Mouse (Mus musculus) forebrain, embryonic 16.5 days (tissue): ENCODE results near the gene En2. TPM values are rescaled to one million over a fixed set of nuclear protein-coding genes. Genes with fewer than 3 reads are reported as not detected.

Experiments used
- ATAC-seq: fragments of 200-750 bp; cut with Nextera tagmentation; 2 replicates; pipeline ENCODE4 v1.8.0; 2017; ENCODE audit warnings: mild to moderate bottlenecking, moderate library complexity
- H3K27ac ChIP-seq: fragments of 300-500 bp; sonication (generic); 2 replicates; pipeline ENCODE4 v1.5.1; 2014; ENCODE audit warnings: low read length, control low read depth
- H3K27me3 ChIP-seq: fragments of 300-500 bp; sonication (generic); replicated peaks from 2 replicates; pipeline ENCODE4 v1.6.1; 2014; ENCODE audit warnings: low read length; ENCODE audit not compliant: control insufficient read depth, insufficient read depth
- H3K36me3 ChIP-seq: fragments of 300-500 bp; sonication (generic); 2 replicates; pipeline ENCODE4 v1.6.1; 2014; ENCODE audit not compliant: control insufficient read depth, insufficient read depth
- H3K4me1 ChIP-seq: fragments of 300-500 bp; sonication (generic); replicated peaks from 2 replicates; pipeline ENCODE4 v1.6.1; 2014; ENCODE audit warnings: low read length; ENCODE audit not compliant: control insufficient read depth, insufficient read depth
- H3K4me2 ChIP-seq: fragments of 300-500 bp; sonication (generic); 2 replicates; pipeline ENCODE4 v1.6.1; 2014; ENCODE audit warnings: mild to moderate bottlenecking, low read length, control low read depth
- H3K4me3 ChIP-seq: fragments of 300-500 bp; sonication (generic); replicated peaks from 2 replicates; pipeline ENCODE4 v1.5.1; 2014; ENCODE audit warnings: mild to moderate bottlenecking, low read length, control low read depth
- H3K9ac ChIP-seq: fragments of 300-500 bp; sonication (generic); replicated peaks from 2 replicates; pipeline ENCODE4 v1.6.1; 2014; ENCODE audit warnings: low read depth, low read length, control low read depth
- H3K9me3 ChIP-seq: fragments of 300-500 bp; sonication (generic); 2 replicates; pipeline ENCODE4 v1.6.1; 2016; ENCODE audit warnings: low read length; ENCODE audit not compliant: control insufficient read depth
- WGBS: fragments of 180-500 bp; shearing (Covaris S2); extraction: QIAGEN DNeasy Blood & Tissue Kit; methylation state at CpG from one replicate; pipeline ENCODE4 v1.1.7; 2014; 5-methylcytosine and 5-hydroxymethylcytosine counted together
- polyA plus RNA-seq: library from polyadenylated mRNA; unstranded; fragments of >200 nt; fragmentation: Nextera tagmentation; extraction: Ambion mirVana; gene quantifications from 2 replicates; pipeline ENCODE4 v1.2.1, GENCODE M21; 2015

Gene En2
- polyA plus RNA-seq, 1 experiment from 2014 or later: not detected

DNA sequence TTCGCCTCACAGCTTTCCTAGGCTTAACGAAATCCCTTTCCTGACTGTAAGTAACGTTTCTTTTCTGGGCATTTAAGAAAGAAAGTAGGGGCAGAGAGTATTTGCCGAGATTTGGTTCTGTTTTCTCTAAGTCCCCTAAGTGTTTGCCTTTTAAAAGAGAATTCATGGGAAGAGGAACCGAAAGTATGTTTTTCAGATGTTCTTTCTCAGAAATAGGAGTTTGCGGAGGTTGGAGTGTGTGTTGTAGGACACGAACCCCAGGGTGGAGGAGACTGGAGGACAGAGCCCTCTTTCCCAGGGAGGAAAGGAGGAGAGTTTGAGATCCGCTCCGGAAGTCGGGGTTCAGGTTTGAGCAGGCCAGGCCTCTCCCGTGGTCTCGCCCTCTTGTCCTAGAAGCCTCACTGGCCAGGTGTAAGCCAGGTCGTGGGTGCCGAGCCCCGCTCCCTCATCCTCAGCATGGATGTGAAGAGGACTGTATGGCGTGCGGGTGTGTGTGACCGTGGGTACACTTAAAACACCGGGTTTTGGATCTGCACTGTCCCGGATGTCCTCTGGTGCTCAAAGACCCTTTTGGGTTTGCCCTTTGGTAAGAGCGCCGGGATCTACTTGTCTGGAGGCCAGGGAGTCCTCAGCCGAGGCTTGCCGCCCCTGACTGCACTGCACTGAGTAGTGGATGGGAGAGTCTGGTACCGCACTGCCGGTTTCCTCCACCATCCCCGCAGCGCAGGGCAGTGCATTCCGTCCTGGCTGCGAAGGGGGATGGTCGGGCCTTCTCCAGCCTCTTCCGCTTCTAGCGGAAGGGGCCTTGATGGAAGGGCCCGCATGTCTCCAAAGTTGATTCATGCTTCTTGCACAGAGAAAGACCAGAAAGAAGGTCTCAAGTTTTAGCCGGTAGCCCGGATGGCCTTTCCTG, 3.0 kb downstream of the En2 start:
- Histone ChIP-seq H3K27me3 (peaks cover 78% of the 10 kb centered on the region), H3K9me3 (no peaks in the 10 kb centered on the region), H3K4me3 (no peak overlapping the region), H3K9ac (no peak overlapping the region), H3K36me3 (no peaks in the 10 kb centered on the region), H3K4me2 (no peak overlapping the region), H3K27ac (no peak overlapping the region), H3K4me1 (peaks cover 21% of the 10 kb centered on the region)
- no peak for ATAC-seq
- WGBS: 1% methylated on average over 36 of the region's 36 CpGs

DNA sequence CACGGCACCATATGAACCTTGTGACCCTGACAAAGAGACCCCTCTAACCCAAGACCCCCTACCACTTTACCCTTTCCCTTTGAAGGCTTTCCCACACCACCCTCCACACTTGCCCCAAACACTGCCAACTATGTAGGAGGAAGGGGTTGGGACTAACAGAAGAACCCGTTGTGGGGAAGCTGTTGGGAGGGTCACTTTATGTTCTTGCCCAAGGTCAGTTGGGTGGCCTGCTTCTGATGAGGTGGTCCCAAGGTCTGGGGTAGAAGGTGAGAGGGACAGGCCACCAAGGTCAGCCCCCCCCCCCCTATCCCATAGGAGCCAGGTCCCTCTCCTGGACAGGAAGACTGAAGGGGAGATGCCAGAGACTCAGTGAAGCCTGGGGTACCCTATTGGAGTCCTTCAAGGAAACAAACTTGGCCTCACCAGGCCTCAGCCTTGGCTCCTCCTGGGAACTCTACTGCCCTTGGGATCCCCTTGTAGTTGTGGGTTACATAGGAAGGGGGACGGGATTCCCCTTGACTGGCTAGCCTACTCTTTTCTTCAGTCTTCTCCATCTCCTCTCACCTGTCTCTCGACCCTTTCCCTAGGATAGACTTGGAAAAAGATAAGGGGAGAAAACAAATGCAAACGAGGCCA, 3.8 kb downstream of the En2 start:
- Histone ChIP-seq H3K4me2 (no peak overlapping the region), H3K27ac (no peak overlapping the region), H3K36me3 (no peaks in the 10 kb centered on the region), H3K27me3 (peaks cover 77% of the 10 kb centered on the region), H3K4me3 (no peak overlapping the region), H3K4me1 (peaks cover 21% of the 10 kb centered on the region), H3K9me3 (no peaks in the 10 kb centered on the region), H3K9ac (no peak overlapping the region)
- ATAC-seq: no peak
- 1% methylated on average over 5 of the region's 5 CpGs for WGBS

DNA sequence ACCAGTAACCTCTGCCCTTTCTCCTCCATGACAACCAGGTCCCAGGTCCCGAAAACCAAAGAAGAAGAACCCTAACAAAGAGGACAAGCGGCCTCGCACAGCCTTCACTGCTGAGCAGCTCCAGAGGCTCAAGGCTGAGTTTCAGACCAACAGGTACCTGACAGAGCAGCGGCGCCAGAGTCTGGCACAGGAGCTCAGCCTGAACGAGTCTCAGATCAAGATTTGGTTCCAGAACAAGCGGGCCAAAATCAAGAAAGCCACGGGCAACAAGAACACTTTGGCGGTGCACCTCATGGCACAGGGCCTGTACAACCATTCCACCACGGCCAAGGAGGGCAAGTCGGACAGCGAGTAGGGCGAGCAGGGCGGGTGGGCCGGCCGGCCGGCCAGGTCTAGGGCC, 4.6 kb downstream of the En2 start:
- 2% methylated on average over 17 of the region's 17 CpGs for WGBS
- Histone ChIP-seq H3K4me3 (no peak overlapping the region), H3K27me3 (peaks cover 76% of the 10 kb centered on the region), H3K9me3 (no peaks in the 10 kb centered on the region), H3K36me3 (no peaks in the 10 kb centered on the region), H3K27ac (no peak overlapping the region), H3K4me1 (peaks cover 21% of the 10 kb centered on the region), H3K9ac (no peak overlapping the region), H3K4me2 (no peak overlapping the region)
- ATAC-seq: no peak

DNA sequence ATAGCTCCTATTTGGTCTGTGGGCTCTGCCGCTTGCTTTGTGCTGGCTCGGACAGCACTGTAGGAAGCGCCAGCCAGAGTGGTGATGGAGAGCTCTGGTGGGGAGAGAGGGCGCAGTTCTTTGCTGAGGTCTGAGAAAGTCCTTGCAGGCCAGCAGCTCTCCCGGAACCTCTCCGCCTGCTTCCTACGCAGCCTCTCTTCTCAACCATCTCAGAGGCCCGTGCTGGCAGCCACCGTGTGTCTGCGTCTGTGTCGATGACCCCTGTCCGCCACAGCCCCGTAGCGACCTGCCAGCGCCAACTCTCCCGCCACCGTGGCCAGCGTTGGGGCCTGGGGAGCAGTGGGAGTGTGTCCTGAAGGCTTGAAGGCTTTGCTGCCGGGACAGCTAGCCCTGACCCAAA, 5.4 kb downstream of the En2 start:
- Histone ChIP-seq H3K4me3 (no peak overlapping the region), H3K36me3 (no peaks in the 10 kb centered on the region), H3K4me1 (peaks cover 15% of the 10 kb centered on the region), H3K9ac (no peak overlapping the region), H3K27me3 (peaks cover 74% of the 10 kb centered on the region), H3K4me2 (no peak overlapping the region), H3K27ac (no peak overlapping the region), H3K9me3 (no peaks in the 10 kb centered on the region)
- under 1% methylated on average over 19 of the region's 19 CpGs for WGBS
- ATAC-seq: no peak

DNA sequence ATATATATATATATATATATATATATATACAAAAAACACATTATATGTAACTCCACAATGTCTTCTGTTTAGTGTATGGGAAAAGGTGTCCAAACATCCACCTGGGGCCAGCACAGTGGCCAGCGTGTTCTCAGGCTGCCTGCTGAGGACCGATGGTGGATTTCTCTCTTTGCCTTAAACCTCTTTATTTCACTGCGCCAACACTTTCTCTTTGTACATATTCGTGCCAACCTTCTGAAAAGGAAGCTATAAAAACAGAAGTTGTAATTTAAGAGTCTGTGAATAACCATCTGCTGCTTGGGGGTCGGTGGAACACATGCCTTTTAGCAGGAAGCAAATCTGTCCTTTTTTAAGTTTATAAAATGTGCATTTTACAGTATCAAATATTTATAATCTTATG, 6.2 kb downstream of the En2 start:
- WGBS: 2% methylated on average over 5 of the region's 5 CpGs
- Histone ChIP-seq H3K27ac (no peak overlapping the region), H3K4me3 (no peak overlapping the region), H3K4me2 (no peak overlapping the region), H3K9me3 (no peaks in the 10 kb centered on the region), H3K4me1 (peaks cover 7% of the 10 kb centered on the region), H3K9ac (no peak overlapping the region), H3K36me3 (no peaks in the 10 kb centered on the region), H3K27me3 (peaks cover 74% of the 10 kb centered on the region)
- ATAC-seq: no peak

DNA sequence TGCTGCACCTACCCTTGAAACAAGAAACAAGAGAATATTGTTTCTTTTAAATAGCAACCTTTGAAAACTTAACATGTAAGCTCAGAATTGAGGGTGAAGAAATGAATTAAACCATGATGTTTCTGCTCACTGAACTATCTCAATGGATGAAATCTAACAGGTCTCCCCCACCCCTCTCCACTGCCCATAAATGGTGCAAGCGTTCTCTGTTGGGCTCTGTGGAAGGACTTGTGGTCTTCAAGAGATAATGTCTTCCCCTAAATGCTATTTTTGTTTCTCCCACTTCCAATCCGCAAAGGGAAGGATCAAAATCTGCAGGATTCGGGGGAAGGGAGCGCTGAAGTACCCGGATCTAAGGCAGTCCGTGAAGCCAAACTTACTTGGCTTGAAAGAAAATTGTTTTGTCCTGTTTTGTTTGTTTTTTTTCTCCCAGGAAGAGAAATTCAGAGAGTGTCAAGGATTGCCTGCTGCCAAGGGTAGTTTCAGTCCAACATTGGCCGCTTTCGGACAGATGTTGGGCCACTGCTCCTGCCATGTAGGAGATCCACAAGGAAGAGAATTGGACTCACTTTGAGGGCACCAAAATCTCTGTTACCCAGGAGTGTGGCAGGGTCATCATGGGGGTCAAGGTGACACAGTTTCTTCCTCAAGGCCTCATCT, 6.9 kb downstream of the En2 start:
- H3K4me3 ChIP-seq: no peak overlapping the region
- 0 out of 2 replicates have a peak, but pooled peaks cover 2% of the 10 kb centered on the region for H3K4me1 ChIP-seq
- no peak overlapping the region for H3K27ac ChIP-seq
- H3K9ac ChIP-seq: no peak overlapping the region
- H3K4me2 ChIP-seq: no peak overlapping the region
- H3K9me3 ChIP-seq: no peaks in the 10 kb centered on the region
- H3K36me3 ChIP-seq: no peaks in the 10 kb centered on the region
- peaks cover 76% of the 10 kb centered on the region for H3K27me3 ChIP-seq
- 2% methylated on average over 8 of the region's 8 CpGs for WGBS
- no peak for ATAC-seq

DNA sequence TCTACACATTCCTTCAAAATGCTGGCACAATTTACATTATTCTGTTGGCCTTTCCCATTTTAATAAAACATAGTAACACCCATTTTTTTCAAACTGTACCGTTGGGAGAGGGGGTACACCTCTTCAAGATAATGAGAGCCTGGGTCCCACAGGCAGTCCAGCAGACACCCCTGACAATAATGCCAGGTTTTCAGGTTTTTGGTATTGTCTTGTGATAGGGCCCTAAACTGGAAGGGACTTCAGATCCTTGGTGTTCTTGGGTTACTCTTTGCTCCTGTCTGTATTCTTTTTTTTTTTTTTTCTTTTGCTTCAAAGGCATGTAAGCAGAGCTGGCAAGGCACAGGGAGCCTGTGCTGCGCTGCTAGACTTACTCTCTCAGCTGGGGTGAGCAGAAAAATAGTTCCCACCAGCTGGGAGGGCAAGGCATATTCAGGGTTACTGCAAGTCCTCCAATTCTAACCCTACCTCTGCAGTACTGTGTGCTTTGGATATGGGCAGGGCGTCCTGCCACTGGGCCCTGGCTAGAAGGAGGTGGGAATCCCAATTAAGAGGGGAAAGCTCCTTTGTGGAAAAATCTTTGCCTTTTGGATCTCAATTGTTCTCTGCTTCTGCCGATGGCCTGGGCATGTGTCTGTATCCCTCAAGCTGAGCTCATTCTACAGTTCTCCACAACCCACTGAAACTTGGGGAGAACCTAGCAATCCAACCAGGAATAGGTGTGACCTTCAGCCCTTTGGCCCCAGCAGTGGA, 7.6 kb downstream of the En2 start:
- 0 out of 2 replicates have a peak, but pooled peaks cover 2% of the 10 kb centered on the region for H3K4me1 ChIP-seq
- H3K27ac ChIP-seq: no peak overlapping the region
- 5% methylated on average over 4 of the region's 4 CpGs for WGBS
- ATAC-seq: no peak
- H3K4me3 ChIP-seq: no peak overlapping the region
- no peaks in the 10 kb centered on the region for H3K36me3 ChIP-seq
- H3K9me3 ChIP-seq: no peaks in the 10 kb centered on the region
- no peak overlapping the region for H3K4me2 ChIP-seq
- no peak overlapping the region for H3K9ac ChIP-seq
- H3K27me3 ChIP-seq: peaks cover 77% of the 10 kb centered on the region

DNA sequence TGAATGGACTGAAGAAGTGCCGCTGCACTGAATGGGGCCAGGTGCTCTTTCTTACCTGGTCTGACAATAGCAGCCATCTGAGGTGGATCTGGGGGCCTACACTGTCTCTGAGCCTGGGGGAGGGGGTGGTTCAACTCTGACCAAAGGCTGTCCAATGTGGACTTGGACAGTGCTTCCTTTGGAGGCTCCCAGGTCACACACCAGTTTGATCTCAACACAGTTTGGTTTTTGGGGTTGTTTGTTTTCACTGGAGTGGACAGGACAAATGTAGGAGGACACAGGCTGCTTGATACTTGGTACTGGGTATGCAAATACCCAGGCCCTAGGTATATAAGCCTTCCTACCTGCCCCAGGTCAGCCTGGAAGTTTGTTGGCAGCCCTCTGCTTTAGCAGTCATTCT, 8.2 kb downstream of the En2 start:
- Histone ChIP-seq H3K27ac (no peak overlapping the region), H3K9me3 (no peaks in the 10 kb centered on the region), H3K4me2 (no peak overlapping the region), H3K27me3 (peaks cover 79% of the 10 kb centered on the region), H3K4me3 (no peak overlapping the region), H3K36me3 (no peaks in the 10 kb centered on the region), H3K4me1 (no peaks in the 10 kb centered on the region), H3K9ac (no peak overlapping the region)
- ATAC-seq: no peak
- 0% methylated on average over 1 of the region's 1 CpGs for WGBS

DNA sequence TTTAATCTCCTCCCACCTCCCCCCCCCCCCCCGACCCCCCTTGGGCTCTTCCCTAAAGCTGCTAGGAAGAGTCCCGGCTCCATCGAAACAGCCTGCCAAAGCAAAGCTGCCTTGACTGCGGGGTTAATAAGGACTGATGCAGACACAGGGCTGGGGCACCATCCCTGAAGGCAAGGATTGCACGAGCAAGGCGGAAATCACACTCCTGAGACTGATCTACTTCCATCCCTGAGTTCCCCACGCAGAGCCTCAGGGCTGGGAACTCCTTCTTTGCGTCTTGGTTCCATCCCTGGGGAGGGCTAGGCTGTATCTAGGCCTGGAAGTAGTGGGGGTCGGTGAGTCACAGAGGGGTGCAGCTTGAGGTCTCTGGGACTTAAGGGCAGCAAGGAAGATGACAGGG, 8.6 kb downstream of the En2 start:
- no peak overlapping the region for H3K27ac ChIP-seq
- ATAC-seq: no peak
- H3K4me1 ChIP-seq: no peaks in the 10 kb centered on the region
- H3K4me2 ChIP-seq: no peak overlapping the region
- no peaks in the 10 kb centered on the region for H3K9me3 ChIP-seq
- 0% methylated on average over 9 of the region's 9 CpGs for WGBS
- H3K27me3 ChIP-seq: peaks cover 78% of the 10 kb centered on the region
- no peak overlapping the region for H3K9ac ChIP-seq
- H3K4me3 ChIP-seq: no peak overlapping the region
- no peaks in the 10 kb centered on the region for H3K36me3 ChIP-seq
